Mouse (Mus musculus) spleen, adult 2 months (tissue): ENCODE measurements around the gene Spry1.

Source experiments
- CTCF ChIP-seq: fragments of 200-500 bp; IDR thresholded peaks from 2 replicates; pipeline ENCODE4 v1.5.1; 2011; ENCODE audit warnings: mild to moderate bottlenecking, inconsistent platforms; ENCODE audit not compliant: insufficient read depth, insufficient read length, insufficient replicate concordance; ENCODE audit errors: extremely low read depth
- POLR2A ChIP-seq: fragments of 200-500 bp; IDR thresholded peaks from 2 replicates; pipeline ENCODE4 v1.6.1; 2011; ENCODE audit warnings: low read depth, low read length, inconsistent platforms

DNA sequence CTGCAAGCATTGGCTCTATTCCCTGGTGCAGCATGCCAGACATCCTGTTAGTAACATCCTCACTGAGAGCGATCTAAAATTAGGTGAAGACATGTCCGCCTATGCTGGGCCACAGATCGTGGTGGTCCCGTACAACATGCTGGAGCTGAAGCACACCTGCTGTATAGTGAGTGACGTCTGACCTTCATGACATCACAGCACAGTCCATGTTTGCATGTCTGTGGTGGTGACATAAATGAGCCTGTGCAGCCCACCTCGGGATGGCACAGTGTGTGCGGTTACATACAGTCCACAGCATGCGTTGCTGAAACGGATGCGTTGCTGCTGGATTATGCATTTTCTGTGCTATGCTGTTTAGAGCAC lies 33.9 kb upstream of the Spry1 start:
- TF ChIP-seq CTCF (no peak), POLR2A (no peak)
